Mouse (Mus musculus) hindbrain, embryonic 15.5 days (tissue): ENCODE data around the gene Tmem101. TPM values are rescaled to one million over a fixed set of nuclear protein-coding genes. Genes with fewer than 3 reads are reported as not detected.

ENCODE experiments used
- ATAC-seq: fragments of 200-750 bp; cut with Nextera tagmentation; 2 replicates; pipeline ENCODE4 v1.8.0; 2017; ENCODE audit warnings: low read depth, moderate number of reproducible peaks, moderate TSS enrichment; ENCODE audit not compliant: low FRiP score
- H3K27ac ChIP-seq: fragments of 300-500 bp; sonication (generic); replicated peaks from 2 replicates; pipeline ENCODE4 v1.5.1; 2015; ENCODE audit warnings: mild to moderate bottlenecking, inconsistent platforms
- H3K27me3 ChIP-seq: fragments of 300-500 bp; sonication (generic); 2 replicates; pipeline ENCODE4 v1.6.1; 2015; ENCODE audit warnings: control low read depth, inconsistent platforms
- H3K36me3 ChIP-seq: fragments of 300-500 bp; sonication (generic); 2 replicates; pipeline ENCODE4 v1.6.1; 2015; ENCODE audit warnings: control low read depth, inconsistent platforms
- H3K4me1 ChIP-seq: fragments of 300-500 bp; sonication (generic); replicated peaks from 2 replicates; pipeline ENCODE4 v1.6.1; 2015; ENCODE audit warnings: control low read depth, inconsistent platforms
- H3K4me2 ChIP-seq: fragments of 300-500 bp; sonication (generic); 2 replicates; pipeline ENCODE4 v1.6.1; 2015; ENCODE audit warnings: moderate library complexity, mild to moderate bottlenecking, inconsistent platforms
- H3K4me3 ChIP-seq: fragments of 300-500 bp; sonication (generic); 2 replicates; pipeline ENCODE4 v1.5.1; 2015; ENCODE audit warnings: mild to moderate bottlenecking, inconsistent platforms
- H3K9ac ChIP-seq: fragments of 300-500 bp; sonication (generic); 2 replicates; pipeline ENCODE4 v1.6.1; 2015; ENCODE audit warnings: inconsistent platforms
- H3K9me3 ChIP-seq: fragments of 300-500 bp; sonication (generic); 2 replicates; pipeline ENCODE4 v1.6.1; 2016; ENCODE audit warnings: control low read depth, inconsistent platforms
- WGBS: fragments of 180-500 bp; shearing (Covaris S2); methylation state at CpG from one replicate; pipeline ENCODE4 v1.1.7; 2015; 5-methylcytosine and 5-hydroxymethylcytosine counted together
- polyA plus RNA-seq: library from polyadenylated mRNA; unstranded; fragments of >200 nt; fragmentation: Nextera tagmentation; extraction: Ambion mirVana; gene quantifications from 2 replicates; pipeline ENCODE4 v1.2.1, GENCODE M21; 2015

Gene Tmem101
- polyA plus RNA-seq, 1 experiment from 2014 or later: 41.8 TPM

GRCm38 (mm10) chr11:102146005-102146404, 10.2 kb downstream of the Tmem101 start:
- WGBS: 3% methylated on average over 16 of the region's 16 CpGs
- no peak for ATAC-seq
- Histone ChIP-seq H3K9me3 (no peaks in the 10 kb centered on the region), H3K4me1 (peaks cover 19% of the 10 kb centered on the region), H3K36me3 (no peaks in the 10 kb centered on the region), H3K27ac (no peak overlapping the region), H3K4me3 (no peak overlapping the region), H3K4me2 (no peak overlapping the region), H3K9ac (no peak overlapping the region), H3K27me3 (peaks cover 80% of the 10 kb centered on the region)

- H3K4me1 ChIP-seq: peaks cover 19% of the 10 kb centered on the region
- no peaks in the 10 kb centered on the region for H3K36me3 ChIP-seq
- H3K27ac ChIP-seq: no peak within 1 kb of the TSS
- no peaks in the 10 kb centered on the region for H3K9me3 ChIP-seq
- peaks cover 80% of the 10 kb centered on the region for H3K27me3 ChIP-seq
- peak within 1 kb of the TSS; percentile 45 for H3K4me2 ChIP-seq
- no peak for ATAC-seq
- peak within 1 kb of the TSS; percentile 20 for H3K4me3 ChIP-seq
- WGBS: 2% methylated on average over 49 of the region's 50 CpGs
- no peak within 1 kb of the TSS for H3K9ac ChIP-seq
These were observed 10.7 kb downstream of the Tmem101 start, which contains the start of gene Nags for GRCm38 (mm10) chr11:102145471-102146001. TSS of gene Nags (plus strand) at chr11:102145513.

DNA sequence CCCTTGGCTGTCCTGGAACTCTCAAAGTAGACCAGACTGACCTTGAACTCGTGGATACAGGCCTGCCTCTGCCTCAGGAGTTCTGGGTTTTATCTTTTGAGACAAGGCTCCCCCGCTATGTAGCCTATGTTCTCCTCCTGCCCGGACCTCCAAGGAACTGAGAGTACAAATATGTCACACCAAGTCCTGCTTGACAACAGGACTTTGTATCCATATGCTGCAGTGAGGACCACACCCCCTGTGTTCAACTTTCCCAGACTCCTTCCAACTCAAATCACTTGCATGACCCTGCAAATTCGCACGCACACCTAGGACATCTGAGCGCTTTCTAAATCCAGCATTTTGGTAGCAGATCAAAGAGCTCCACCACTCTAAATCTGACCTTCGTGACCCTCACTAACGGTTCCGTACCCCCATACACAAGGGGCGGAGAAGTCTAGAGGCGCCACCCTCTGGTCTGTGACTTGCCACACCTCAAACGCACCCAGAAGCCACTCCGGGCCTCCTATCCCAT, 11.2 kb downstream of the Tmem101 start:
- no peak overlapping the region for H3K27ac ChIP-seq
- H3K4me2 ChIP-seq: peak overlapping the region; percentile 45
- H3K9me3 ChIP-seq: no peaks in the 10 kb centered on the region
- peak overlapping the region; percentile 20 for H3K4me3 ChIP-seq
- H3K4me1 ChIP-seq: peaks cover 19% of the 10 kb centered on the region
- WGBS: 22% methylated on average over 13 of the region's 13 CpGs
- no peaks in the 10 kb centered on the region for H3K36me3 ChIP-seq
- H3K9ac ChIP-seq: no peak overlapping the region
- ATAC-seq: no peak
- peaks cover 78% of the 10 kb centered on the region for H3K27me3 ChIP-seq

GRCm38 (mm10) chr11:102142355-102142754, 13.8 kb downstream of the Tmem101 start:
- peaks cover 21% of the 10 kb centered on the region for H3K4me1 ChIP-seq
- H3K4me2 ChIP-seq: no peak overlapping the region
- H3K9me3 ChIP-seq: no peaks in the 10 kb centered on the region
- no peak overlapping the region for H3K9ac ChIP-seq
- H3K4me3 ChIP-seq: no peak overlapping the region
- 69% methylated on average over 7 of the region's 7 CpGs for WGBS
- ATAC-seq: no peak
- H3K27me3 ChIP-seq: peaks cover 58% of the 10 kb centered on the region
- H3K36me3 ChIP-seq: no peaks in the 10 kb centered on the region
- H3K27ac ChIP-seq: no peak overlapping the region

DNA sequence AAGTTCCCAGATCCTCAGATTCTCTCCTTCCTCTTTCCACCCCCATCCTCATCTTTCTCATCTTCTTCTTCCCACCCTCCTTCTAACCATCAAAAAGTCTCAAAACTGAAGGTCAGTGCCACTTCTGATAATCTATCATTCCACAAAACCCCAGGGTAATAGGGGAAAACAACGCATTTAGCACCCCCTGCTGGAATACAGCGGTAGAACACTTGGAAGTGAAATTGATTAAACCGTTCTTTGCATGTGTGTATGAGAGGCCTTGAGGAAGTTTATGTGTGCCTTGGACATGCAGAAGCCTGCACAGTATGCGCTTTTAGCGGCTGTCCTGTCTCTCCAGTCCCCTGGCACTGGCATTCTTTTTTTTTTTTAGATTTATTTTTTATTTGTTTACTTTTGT, 15.7 kb downstream of the Tmem101 start:
- Histone ChIP-seq H3K9me3 (no peaks in the 10 kb centered on the region), H3K4me3 (no peak overlapping the region), H3K4me2 (no peak overlapping the region), H3K36me3 (no peaks in the 10 kb centered on the region), H3K9ac (no peak overlapping the region), H3K4me1 (peaks cover 7% of the 10 kb centered on the region), H3K27ac (no peak overlapping the region), H3K27me3 (peaks cover 39% of the 10 kb centered on the region)
- ATAC-seq: no peak
- WGBS: 6% methylated on average over 5 of the region's 5 CpGs

DNA sequence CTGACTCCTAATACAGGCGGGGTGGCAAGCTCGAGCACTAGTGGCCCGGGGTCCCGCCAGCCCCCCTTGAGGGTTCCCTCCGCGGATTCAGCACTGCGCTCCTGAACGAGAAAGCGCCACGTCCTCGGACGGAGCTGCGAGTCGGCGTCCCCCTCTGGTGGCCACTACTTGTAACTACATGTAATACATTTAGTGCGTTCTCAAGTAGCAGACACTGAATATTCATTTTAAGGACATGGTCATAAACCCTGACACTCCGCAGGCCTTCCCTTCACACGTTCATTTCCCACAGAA, 17.8 kb downstream of the Tmem101 start:
- Histone ChIP-seq H3K4me3 (peak overlapping the region; percentile 35), H3K4me2 (peak overlapping the region; percentile 72), H3K36me3 (no peaks in the 10 kb centered on the region), H3K4me1 (peaks cover 13% of the 10 kb centered on the region; the same call in 1 of the 2 replicates), H3K9ac (peak overlapping the region; percentile 36), H3K27me3 (peaks cover 18% of the 10 kb centered on the region), H3K27ac (no peak overlapping the region), H3K9me3 (no peaks in the 10 kb centered on the region)
- 0% methylated on average over 18 of the region's 18 CpGs for WGBS
- peak; percentile 45; the same call in 1 of the 2 replicates for ATAC-seq

DNA sequence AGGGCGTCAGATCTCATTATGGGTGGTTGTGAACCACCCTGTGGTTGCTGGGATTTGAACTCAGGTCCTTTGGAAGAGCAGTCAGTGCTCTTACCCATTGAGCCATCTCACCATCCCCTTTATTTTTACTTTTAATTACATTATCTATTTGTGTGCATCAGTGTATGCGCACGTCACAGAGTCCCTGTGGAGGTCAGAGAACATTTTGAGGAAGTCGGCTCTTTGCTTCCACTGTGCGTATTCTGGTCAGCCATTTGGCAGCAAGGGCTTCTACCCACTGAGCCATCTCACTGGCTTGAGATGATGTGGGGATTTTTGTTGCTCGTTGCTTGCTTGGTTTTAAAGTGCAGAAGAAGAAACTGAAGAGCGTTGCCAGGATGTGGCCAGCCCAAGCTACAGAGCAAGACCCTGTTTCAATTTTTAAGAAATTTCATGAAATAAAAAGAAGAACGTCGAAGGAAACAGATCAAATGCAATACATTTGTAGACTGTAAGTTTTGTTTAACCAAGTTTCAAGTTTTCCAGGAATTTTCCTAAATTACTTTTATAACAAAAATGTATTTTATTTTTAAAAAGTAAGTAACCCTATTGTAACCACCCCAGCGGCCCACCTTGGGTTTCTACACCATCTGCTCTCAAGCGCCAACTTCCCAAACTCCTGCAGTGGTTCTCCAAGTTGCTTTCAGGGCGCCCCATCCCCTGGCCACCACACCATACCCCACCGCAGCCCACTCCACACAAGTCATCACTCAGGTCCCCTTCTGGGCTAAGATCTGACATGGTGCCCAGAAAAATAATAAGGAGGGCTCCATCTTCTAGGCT, 18.4 kb downstream of the Tmem101 start:
- Histone ChIP-seq H3K4me2 (peak overlapping the region; percentile 72), H3K9ac (peak overlapping the region; percentile 36), H3K9me3 (no peaks in the 10 kb centered on the region), H3K27ac (no peak overlapping the region), H3K4me1 (peaks cover 13% of the 10 kb centered on the region; the same call in 1 of the 2 replicates), H3K27me3 (peaks cover 14% of the 10 kb centered on the region; the same call in 1 of the 2 replicates), H3K4me3 (peak overlapping the region; percentile 35), H3K36me3 (no peaks in the 10 kb centered on the region)
- peak; percentile 30; the same call in 1 of the 2 replicates for ATAC-seq
- WGBS: 45% methylated on average over 13 of the region's 13 CpGs

GRCm38 (mm10) chr11:102134516-102134915, 21.7 kb downstream of the Tmem101 start:
- Histone ChIP-seq H3K4me2 (no peak overlapping the region), H3K4me3 (no peak overlapping the region), H3K9me3 (no peaks in the 10 kb centered on the region), H3K36me3 (no peaks in the 10 kb centered on the region), H3K27me3 (0 out of 2 replicates have a peak, but pooled peaks cover 6% of the 10 kb centered on the region), H3K4me1 (peaks cover 13% of the 10 kb centered on the region; the same call in 1 of the 2 replicates), H3K27ac (no peak overlapping the region), H3K9ac (no peak overlapping the region)
- ATAC-seq: no peak
- 14% methylated on average over 4 of the region's 4 CpGs for WGBS

GRCm38 (mm10) chr11:102117386-102117785, 38.8 kb downstream of the Tmem101 start:
- no peak for ATAC-seq
- H3K27me3 ChIP-seq: no peaks in the 10 kb centered on the region
- H3K9ac ChIP-seq: no peak overlapping the region
- no peak overlapping the region for H3K27ac ChIP-seq
- H3K4me3 ChIP-seq: no peak overlapping the region
- H3K4me2 ChIP-seq: no peak overlapping the region
- H3K9me3 ChIP-seq: no peaks in the 10 kb centered on the region
- 91% methylated on average over 6 of the region's 6 CpGs for WGBS
- no peaks in the 10 kb centered on the region for H3K36me3 ChIP-seq
- H3K4me1 ChIP-seq: no peaks in the 10 kb centered on the region

DNA sequence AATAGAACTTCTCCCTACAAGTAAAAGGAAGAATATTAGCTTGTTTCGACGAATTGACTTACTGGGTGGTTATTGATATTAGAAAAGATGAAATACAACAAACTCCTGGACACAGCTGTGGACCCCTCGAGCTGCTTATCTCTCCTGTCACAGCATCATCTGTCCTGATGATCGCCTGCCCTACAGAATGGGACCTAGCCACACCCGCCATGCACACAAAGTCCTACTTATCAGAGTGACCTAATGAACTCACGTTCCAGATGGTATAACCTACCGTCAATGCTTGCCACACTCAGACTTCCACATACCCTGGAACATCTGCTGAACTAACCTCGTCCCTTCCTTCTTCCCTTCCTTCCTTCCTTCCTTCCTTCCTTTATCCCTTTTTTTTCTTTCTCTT, 40.0 kb downstream of the Tmem101 start:
- no peaks in the 10 kb centered on the region for H3K36me3 ChIP-seq
- no peak overlapping the region for H3K4me2 ChIP-seq
- 88% methylated on average over 8 of the region's 8 CpGs for WGBS
- no peak overlapping the region for H3K4me3 ChIP-seq
- H3K4me1 ChIP-seq: no peaks in the 10 kb centered on the region
- H3K27me3 ChIP-seq: no peaks in the 10 kb centered on the region
- no peak for ATAC-seq
- no peak overlapping the region for H3K9ac ChIP-seq
- H3K27ac ChIP-seq: no peak overlapping the region
- H3K9me3 ChIP-seq: no peaks in the 10 kb centered on the region

DNA sequence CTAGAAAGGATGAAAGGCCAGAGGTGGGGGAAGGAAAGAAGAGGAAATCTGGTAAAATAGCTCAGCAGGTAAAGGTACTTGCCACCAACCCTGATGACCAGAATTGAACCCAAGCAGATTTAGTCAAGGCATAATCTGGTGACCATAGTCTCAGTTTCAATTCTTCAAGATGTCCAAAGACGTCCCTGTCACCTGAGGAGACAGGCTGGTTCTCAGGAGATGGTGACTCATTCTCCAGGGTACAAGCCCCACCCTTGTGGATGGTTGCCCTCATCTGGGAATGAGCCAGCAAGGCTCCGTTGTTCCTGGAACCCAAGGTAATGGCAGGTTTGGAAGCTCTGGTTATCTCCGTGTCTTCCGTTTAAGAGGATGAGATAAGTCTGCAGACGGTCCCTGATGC, 44.6 kb downstream of the Tmem101 start:
- H3K27ac ChIP-seq: no peak overlapping the region
- ATAC-seq: no peak
- no peaks in the 10 kb centered on the region for H3K9me3 ChIP-seq
- H3K4me3 ChIP-seq: no peak overlapping the region
- H3K4me1 ChIP-seq: peaks cover 4% of the 10 kb centered on the region; the same call in 1 of the 2 replicates
- H3K36me3 ChIP-seq: no peaks in the 10 kb centered on the region
- H3K27me3 ChIP-seq: peaks cover 27% of the 10 kb centered on the region
- no peak overlapping the region for H3K9ac ChIP-seq
- H3K4me2 ChIP-seq: no peak overlapping the region
- WGBS: 87% methylated on average over 5 of the region's 5 CpGs

DNA sequence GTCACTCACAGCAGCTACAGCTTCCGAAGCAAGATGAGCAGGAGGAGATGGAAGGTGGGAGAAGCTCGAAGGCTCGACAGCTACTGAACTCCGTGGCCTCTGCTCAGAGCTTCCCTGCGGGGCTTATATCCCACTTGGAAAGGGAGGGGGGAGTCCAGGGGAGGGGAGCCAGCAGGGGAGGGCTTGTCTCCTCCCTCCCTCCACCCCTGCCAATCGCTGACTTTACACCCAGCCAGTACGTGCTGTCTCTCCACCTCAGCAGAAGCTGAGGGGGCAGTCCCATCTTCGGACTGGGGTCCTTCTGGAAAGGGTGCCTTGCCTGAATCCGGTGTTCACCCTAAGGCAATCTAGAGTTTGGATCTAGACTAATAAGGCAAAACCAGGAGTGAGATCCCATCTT, 48.5 kb downstream of the Tmem101 start, which contains the start of gene Pyy:
Gene Pyy, minus strand, starts transcription at position 101 of the 400 bp plus-strand sequence.
- Histone ChIP-seq H3K9me3 (no peaks in the 10 kb centered on the region), H3K36me3 (no peaks in the 10 kb centered on the region), H3K4me2 (no peak within 1 kb of the TSS), H3K9ac (no peak within 1 kb of the TSS), H3K27ac (no peak within 1 kb of the TSS), H3K4me3 (peak within 1 kb of the TSS; percentile 15; the same call in 1 of the 2 replicates), H3K27me3 (peaks cover 57% of the 10 kb centered on the region), H3K4me1 (peaks cover 6% of the 10 kb centered on the region; the same call in 1 of the 2 replicates)
- WGBS: 20% methylated on average over 8 of the region's 9 CpGs
- ATAC-seq: no peak
